Mouse (Mus musculus) testis, adult 2 months (tissue): Measurements from ENCODE around the gene Taco1. TPM values are rescaled to one million over a fixed set of nuclear protein-coding genes. Genes with fewer than 3 reads are reported as not detected.
A peak's percentile ranks its signal among the peaks of the same experiment; 100 is the strongest.
"Not testable (repeated sequence)": the region's sequence is repeated elsewhere in the genome, so short reads cannot be mapped to it uniquely, and the experiment has no call there.

Experiments used
- H3K27ac ChIP-seq: fragments of 200-500 bp; 2 replicates; pipeline ENCODE4 v1.5.1; 2012; ENCODE audit warnings: low read depth, low read length; ENCODE audit not compliant: control insufficient read depth, insufficient read depth
- H3K27me3 ChIP-seq: fragments of 200-500 bp; 2 replicates; pipeline ENCODE4 v1.6.1; 2012; ENCODE audit warnings: mild to moderate bottlenecking, low read length, moderate library complexity; ENCODE audit not compliant: control insufficient read depth, insufficient read depth
- H3K36me3 ChIP-seq: fragments of 200-500 bp; 2 replicates; pipeline ENCODE4 v1.6.1; 2012; ENCODE audit warnings: mild to moderate bottlenecking, low read length; ENCODE audit not compliant: control insufficient read depth, insufficient read depth
- H3K4me1 ChIP-seq: fragments of 200-500 bp; 2 replicates; pipeline ENCODE4 v1.6.1; 2012; ENCODE audit warnings: low read length; ENCODE audit not compliant: control insufficient read depth, insufficient read depth
- H3K4me3 ChIP-seq: fragments of 200-500 bp; 2 replicates; pipeline ENCODE4 v1.5.1; 2012; ENCODE audit warnings: low read depth, mild to moderate bottlenecking, low read length, moderate library complexity, mixed read lengths; ENCODE audit not compliant: control insufficient read depth
- CTCF ChIP-seq: fragments of 200-500 bp; IDR thresholded peaks from 2 replicates; pipeline ENCODE4 v1.5.1; 2012; ENCODE audit warnings: low read depth, mild to moderate bottlenecking, inconsistent platforms, low read length, moderate library complexity; ENCODE audit not compliant: control insufficient read depth, insufficient read depth, insufficient replicate concordance
- POLR2A ChIP-seq: fragments of 200-500 bp; IDR thresholded peaks from 2 replicates; pipeline ENCODE4 v1.6.1; 2012; ENCODE audit warnings: low read depth, mild to moderate bottlenecking, inconsistent platforms, low read length, moderate library complexity; ENCODE audit not compliant: control insufficient read depth
- polyA plus RNA-seq: library from polyadenylated mRNA; depleted of rRNA; stranded (reverse); fragments of >200 nt; gene quantifications from 2 replicates; pipeline ENCODE4 v1.2.3, GENCODE M21; 2012; rRNA removed

Gene Taco1
- polyA plus RNA-seq = 3.5 and 4.3 TPM in 2 replicates

GRCm38 (mm10) chr11:106065923-106066571, at the start of gene Taco1:
Gene Taco1, plus strand, starts transcription at chr11:106066061.
- Histone ChIP-seq H3K36me3 (no peaks in the 10 kb centered on the region), H3K27me3 (no peaks in the 10 kb centered on the region), H3K4me3 (peak within 1 kb of the TSS; percentile 97), H3K4me1 (peaks cover 6% of the 10 kb centered on the region; the same call in 1 of the 2 replicates), H3K27ac (peak within 1 kb of the TSS; percentile 47; the same call in 1 of the 2 replicates)
- TF ChIP-seq POLR2A = peak; percentile 59; the same call in 1 of the 2 replicates
- TF ChIP-seq CTCF = 0 out of 2 replicates have a peak, but pooled peaks have one; percentile 10

DNA sequence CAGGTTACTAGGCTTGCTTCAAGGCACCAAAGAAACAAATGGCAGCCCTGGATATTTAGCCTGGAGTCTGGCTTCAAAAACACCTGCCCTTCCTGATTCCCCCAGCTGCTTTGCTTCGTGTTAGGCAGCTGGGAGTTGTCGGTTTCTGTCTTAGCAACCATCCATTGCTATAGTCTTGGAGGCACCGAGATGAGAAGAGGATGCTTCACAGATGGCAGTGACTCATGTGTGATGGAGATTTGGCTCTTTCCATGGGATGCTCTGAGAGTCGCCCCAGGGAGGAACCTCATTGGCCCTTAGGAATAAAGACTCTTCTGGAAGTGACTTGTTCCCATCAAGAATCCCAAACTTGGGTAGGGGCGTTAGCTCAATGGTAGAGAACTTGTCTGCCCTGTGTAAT, 49.4 kb upstream of the Taco1 start:
- TF ChIP-seq CTCF = no peak
- TF ChIP-seq POLR2A = no peak
- H3K4me1 ChIP-seq = peaks cover 11% of the 10 kb centered on the region

GRCm38 (mm10) chr11:106020051-106020763, 45.7 kb upstream of the Taco1 start:
- peak overlapping the region; percentile 43 for H3K4me3 ChIP-seq
- H3K27ac ChIP-seq = no peak overlapping the region
- no peaks in the 10 kb centered on the region for H3K27me3 ChIP-seq
- H3K4me1 ChIP-seq = peaks cover 11% of the 10 kb centered on the region
- TF ChIP-seq CTCF (no peak), POLR2A (no peak)
- no peaks in the 10 kb centered on the region for H3K36me3 ChIP-seq

More for the DNA sequence above, 49.4 kb upstream of the Taco1 start:
- Histone ChIP-seq H3K27me3 (no peaks in the 10 kb centered on the region), H3K27ac (no peak overlapping the region), H3K4me3 (no peak overlapping the region), H3K36me3 (no peaks in the 10 kb centered on the region)

DNA sequence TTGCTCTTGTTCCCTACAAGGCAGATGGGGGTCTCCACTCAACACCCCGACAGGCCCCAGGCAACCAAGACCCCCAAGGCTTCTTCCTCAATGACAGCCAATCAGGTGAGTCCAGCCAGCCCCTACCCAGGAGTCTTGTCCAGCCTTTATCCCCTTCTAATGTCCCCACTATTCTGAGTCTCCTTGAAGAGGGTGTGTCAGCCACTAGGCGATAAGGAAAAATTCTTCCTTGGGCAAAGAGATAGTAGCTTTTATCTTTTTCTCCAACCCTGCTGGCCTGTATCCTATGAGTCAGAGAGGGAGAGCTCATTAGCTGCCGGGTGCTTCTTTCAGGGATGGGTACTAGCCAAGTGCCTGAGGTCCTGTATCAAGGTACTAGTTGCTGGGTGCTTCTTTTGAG, 40.1 kb upstream of the Taco1 start:
- H3K27me3 ChIP-seq = no peaks in the 10 kb centered on the region
- TF ChIP-seq POLR2A (no peak), CTCF (no peak)
- H3K4me3 ChIP-seq = no peak overlapping the region
- no peaks in the 10 kb centered on the region for H3K36me3 ChIP-seq
- no peaks in the 10 kb centered on the region for H3K4me1 ChIP-seq
- H3K27ac ChIP-seq = no peak overlapping the region

DNA sequence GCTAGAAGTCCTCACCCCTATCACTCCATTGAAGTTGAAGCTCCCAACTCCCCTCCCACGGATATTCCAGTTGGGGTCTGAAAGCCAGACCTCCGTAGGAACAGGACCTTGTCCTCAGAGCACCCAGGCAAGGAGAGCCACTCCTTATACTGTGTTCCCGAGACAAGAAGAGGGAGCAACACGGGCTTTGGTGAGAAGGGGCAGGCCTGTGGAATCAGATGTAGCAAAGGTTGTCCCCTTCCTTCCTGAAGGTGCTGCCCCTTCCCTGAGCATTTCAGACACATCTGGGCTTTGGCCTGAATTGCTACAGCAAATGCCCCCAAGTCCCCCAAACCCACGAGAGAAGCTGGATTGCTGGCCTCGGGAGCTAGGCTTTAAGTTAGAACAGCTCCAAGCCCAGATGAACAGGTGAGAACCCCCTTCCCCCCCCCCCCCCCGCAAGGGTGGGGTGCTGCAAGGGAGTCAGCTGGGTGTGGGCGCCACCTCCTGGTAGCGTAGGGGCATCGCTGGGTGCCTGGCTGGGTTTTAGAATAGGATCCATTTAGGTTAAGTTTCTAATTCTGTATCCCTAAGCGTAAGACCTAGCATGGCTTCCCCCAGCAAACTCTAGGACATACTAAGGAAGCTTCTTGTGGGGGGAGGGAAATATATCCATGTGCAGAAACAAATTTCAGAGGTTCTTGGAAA, 39.3 kb upstream of the Taco1 start:
- TF ChIP-seq POLR2A (no peak), CTCF (peak; percentile 48; the same call in 1 of the 2 replicates)

DNA sequence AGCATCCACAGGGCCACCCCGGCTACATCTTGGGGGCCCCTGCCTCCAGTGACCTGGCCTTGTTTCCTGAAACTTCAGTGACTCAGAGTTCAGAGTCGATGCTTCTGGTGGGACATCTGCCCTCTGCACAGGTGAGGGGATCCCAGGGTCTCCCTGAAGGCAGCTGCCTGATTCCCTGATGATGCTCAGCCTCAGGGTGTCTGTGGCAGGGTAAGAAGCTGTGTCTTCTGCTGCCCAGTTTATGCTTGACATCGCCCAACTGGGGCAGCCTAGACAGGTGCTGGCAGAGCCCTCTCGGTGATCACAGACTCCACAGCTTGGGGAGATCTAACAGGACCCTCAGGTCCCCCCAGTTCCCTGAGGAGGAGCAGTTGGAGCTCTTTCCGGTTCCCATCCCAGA, 38.3 kb upstream of the Taco1 start:
- TF ChIP-seq POLR2A = no peak
- TF ChIP-seq CTCF = no peak
- Histone ChIP-seq H3K27ac (no peak overlapping the region), H3K36me3 (no peaks in the 10 kb centered on the region), H3K27me3 (no peaks in the 10 kb centered on the region), H3K4me1 (no peaks in the 10 kb centered on the region), H3K4me3 (no peak overlapping the region)

More for the DNA sequence above, 39.3 kb upstream of the Taco1 start:
- no peaks in the 10 kb centered on the region for H3K36me3 ChIP-seq
- no peak overlapping the region for H3K4me3 ChIP-seq
- no peaks in the 10 kb centered on the region for H3K4me1 ChIP-seq
- no peaks in the 10 kb centered on the region for H3K27me3 ChIP-seq
- H3K27ac ChIP-seq = no peak overlapping the region

- not testable (repeated sequence) for H3K4me1 ChIP-seq, H3K4me3 ChIP-seq, H3K36me3 ChIP-seq, H3K27me3 ChIP-seq, H3K27ac ChIP-seq
These were observed 33.8 kb upstream of the Taco1 start for GRCm38 (mm10) chr11:106032074-106032473.
